Mouse (Mus musculus): ENCODE measurements around the gene Ppp1ca.
A peak's percentile ranks its signal among the peaks of the same experiment; 100 is the strongest.

Ppp1ca gene

DNA sequence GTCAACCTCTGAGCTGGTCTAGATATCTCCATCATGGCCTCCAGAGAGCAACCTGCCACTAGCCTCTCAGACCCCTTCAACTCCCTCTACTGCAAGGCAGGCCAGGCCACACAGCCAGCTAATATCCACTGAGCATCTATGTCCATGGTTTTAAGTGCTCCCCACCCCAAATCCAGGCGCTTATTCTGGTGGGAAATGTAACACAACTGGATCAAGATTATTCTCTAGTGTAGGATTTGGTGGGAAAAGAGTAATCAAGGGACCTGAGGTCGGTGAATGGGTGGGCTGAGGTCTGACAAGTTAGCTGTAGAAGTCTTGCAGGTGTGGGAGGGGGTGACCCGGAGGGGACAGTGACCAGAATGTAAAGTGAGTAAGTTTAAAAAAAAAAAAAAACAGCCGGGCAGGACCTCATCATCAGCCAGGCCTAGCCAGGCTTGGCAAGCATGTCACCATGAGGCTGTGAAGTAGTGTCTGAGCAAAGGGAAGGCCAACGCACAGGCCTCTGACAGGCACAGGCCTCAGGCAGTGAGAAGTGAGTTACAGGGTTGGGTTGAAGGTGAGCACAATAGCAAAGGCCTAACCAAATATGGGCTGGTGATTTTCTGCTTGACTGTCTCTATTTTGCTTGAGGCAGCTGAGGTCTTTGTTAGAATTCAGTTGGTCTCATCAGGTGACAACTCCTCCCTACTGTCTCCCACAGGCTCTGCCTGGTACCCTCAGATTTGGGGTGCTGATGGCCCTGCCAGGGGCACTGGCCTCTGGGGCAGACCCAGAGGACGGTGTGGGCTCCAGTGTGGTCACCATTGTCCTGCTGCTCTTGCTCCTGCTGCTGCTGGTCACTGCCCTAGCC, 36.4 kb upstream of the Ppp1ca start:
- DNase-seq, result no peak

DNA sequence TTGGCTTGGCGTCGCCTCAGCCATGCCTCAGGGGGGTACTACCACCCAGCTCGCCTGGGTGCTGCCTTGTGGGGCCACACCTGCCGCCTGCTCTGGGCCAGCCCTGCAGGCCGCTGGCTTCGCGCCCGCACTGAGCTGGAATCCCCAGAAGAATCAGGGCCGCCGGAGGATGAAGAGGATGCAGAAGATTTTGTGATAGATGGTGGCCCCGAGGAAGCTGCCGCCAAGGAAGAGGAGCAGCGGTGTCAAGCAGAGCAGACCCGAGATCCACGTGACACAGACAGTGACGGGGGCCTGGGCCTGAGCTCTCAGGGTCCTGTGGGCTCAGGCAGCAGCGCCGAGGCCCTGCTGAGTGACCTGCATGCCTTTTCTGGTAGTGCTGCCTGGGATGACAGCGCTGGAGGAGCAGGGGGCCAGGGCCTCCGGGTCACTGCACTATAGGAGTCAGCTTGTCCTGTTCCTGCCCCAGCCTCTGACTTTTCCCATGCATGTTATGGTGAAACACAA, 35.7 kb upstream of the Ppp1ca start:
- no peak for DNase-seq

DNA sequence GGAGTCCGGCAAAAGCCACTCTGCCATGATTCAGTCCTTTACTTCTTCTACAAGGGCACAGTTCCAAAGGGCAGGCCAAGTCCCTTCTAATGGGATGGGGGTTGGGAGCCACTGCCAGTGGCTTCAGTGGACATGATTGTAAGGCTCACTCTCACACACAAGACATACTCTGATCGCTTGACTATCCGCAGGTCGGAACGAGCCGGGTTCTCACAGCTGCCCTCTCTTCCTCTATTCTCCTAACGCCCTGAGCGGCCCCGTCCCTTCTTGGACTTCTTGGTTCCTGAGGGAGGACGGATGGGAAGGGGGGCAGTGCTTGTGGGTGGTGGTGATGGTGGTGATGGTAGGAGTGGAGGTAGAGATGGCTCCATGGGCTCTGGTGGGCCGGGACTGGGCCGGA, 35.1 kb upstream of the Ppp1ca start:
- DNase-seq, result no peak

DNA sequence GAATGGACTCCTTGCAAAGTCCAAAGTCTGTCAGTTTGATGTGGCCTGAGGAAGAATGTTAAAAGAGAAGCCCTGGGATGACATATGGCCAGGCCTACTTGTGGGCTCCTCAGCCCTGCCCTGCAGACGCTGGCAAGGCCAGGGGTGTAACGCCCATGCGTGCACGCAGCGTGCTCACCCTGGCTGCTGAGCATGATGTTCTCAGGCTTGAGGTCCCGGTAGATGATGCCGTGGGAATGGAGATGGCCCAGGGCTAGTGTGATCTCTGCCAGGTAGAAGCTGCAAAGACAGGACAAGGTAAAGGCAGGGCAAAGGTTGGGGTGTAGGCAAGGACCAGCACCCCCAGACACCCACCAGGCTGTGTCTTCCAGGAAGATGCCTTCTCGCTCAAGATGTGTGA, 32.8 kb upstream of the Ppp1ca start:
- DNase-seq, result no peak

DNA sequence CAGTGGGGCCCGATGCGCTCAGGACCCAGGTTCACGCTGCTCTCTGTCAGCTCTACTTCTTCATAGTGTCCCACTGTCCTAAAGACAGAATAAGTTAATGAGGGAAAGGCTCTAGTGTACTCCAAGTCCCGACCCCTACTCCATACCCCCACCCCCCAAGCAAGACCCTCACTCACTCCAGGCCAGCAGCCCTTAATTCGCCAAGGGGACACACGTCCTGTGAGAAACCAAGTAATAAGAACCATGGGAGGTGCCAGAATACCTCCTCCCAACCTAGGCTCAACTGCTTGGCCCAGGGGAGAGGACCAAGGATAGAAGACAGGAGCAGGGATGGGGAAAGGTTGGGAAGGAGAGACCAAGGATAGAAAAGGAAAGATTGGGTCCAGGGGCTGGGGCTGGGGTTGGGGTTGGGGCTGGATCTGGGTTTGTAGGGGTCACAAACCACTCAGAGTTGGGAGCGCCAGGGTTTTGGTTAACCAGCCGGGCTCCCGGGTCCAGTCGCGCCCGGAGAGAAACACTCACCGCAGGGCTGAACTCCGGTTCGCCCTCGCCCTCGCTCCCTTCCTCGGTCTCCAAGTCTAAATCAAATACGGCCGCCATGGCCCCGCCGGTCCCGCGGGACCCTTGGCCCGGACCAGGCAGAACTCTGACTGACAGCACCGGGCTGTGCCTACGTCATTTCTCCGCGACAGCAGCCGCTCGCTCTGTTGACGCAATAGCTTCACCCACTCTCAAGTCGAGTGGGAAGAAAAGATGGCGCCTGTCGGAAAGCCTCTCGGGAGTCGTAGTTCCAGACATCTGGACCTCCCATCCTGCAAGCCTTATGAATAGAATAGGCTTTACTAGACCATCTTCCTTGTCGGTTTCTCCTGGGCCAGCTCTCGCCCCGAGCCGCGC, 29.0 kb upstream of the Ppp1ca start, which contains the start of gene Rps6kb2:
Rps6kb2 (minus strand) TSS at position 709 of the 897 bp plus-strand sequence.
- peak; percentile 98 for DNase-seq

DNA sequence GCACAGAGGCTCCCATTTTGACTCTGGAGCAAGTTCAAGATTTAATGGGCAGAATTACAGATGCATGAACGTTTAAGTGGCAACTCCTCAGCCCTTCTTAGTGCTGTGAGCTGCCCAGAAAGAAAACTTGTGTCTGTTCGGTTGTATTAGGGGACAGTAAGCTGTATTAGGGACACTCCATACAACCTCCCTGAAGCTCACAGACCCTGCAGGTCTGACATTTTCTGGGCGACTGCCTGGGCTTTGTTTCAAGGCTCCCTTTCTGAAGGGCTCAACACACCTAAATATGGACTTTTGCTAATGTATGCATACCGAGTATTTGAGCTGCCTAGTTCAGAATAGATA, 28.4 kb upstream of the Ppp1ca start:
- no peak for DNase-seq

DNA sequence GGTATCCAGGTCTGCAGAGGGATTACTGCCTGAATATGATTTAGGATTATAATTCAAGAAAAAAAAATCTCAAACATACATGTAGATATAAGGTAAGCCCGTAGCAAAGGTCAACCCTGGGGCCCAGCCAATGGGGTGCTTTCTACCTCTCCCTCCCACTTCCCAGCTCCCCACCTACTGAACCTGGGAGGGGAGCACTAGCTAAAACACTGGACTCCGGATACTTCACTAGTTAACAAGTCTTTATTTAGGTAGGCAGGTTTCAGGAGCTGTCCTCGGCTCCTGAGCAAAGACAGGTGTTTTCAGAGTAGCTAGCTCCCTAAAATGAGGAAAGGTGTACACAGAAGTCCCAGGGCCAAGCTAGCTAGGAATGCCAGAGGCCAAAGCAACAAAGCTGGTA, 27.8 kb upstream of the Ppp1ca start:
- DNase-seq, result no peak

DNA sequence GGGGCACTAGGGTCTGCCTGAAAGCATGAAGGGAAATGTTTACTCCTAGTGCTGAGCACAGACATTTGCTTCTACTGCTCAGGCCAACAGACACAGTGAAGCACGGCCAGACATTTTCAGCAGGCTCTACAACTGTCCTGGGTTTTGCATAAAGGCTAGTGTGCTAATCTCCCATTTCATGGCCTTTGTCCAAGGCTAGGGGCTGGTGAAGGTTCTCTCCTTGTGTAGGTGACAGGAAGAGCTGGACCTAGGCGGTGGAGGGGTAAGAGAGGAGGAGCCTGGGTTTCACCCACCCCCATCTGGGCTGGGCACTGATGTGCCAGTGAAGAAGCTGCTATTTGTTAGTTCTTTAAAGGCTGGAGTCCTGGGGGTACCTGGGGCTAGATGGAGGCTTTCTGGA, 27.1 kb upstream of the Ppp1ca start:
- no peak for DNase-seq

DNA sequence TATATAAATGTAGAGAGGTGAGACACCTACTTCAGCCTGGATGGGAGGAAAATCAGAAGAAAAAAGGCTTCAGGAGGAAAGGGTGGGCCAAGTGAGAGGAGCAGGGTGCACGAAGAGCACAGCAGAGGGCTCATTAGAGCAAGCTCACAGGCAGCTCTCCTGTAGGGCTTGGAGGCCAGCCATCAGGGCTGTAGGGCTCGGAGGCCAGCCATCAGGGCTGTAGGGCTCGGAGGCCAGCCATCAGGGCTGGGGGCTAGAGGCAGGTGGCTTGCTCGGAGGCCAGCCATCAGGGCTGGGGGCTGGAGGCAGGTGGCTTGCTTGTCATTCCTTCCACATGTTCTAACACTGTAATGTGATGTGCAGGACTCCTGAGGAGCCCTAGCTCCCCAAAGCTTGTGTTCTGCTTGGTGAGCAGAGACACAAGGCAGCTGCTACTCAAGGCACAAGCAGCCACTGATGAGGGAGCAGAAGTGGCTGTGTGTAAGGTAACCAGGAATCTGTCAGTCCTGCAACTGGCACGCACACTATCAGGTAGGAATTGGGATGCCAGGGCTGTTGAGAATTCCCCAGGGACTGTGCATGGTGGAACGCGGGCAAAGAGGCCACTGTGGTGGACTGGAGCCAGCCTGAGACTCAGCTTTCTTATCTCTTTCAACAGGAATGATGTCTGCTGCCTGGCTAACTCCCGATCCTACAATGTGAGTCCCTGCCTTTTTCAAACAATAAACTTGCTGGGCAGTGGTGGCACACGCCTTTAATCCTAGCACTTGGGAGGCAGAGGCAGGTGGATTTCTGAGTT, 25.0 kb upstream of the Ppp1ca start:
- DNase-seq, result no peak

DNA sequence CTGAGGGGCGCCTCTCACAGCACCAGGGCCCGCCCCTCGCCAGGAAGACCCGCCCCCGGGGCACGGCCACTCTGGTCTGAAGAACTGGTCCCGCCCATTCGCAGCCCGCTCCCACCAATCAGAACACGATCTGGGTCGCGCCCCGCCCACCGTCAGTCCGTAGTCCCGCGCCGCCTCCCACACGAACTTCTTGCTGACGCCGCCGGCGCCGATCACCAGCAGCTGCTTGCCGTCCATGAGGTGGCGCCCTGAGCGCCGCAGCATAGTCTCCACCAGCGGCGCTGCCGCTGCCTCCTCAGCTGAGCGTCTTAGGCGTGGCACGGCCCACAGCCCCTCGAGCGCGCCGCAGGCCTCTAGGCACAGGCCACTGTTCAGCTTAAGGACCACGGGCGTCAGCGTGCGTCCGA, 22.5 kb upstream of the Ppp1ca start:
- DNase-seq, result peak; percentile 100

DNA sequence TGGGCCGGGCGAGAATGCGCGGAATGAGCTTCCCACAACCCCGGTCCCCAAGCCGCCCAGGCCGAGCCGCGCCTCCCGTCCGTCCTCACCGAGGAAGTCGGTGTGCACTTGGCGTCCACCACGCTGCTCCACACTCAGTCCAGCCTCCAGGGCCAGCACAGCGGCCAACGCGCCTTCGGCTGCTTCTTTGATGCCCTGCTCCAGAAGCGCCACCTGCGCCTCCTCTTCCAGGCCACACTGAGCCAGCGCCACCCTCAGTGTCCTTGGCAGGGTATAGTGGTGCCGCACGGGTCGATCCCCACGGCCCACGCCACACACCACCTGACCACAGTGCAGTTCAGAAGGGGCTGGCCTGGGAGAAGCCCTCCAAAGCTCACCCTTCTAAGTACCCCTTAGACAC, 22.1 kb upstream of the Ppp1ca start:
- DNase-seq, result no peak

DNA sequence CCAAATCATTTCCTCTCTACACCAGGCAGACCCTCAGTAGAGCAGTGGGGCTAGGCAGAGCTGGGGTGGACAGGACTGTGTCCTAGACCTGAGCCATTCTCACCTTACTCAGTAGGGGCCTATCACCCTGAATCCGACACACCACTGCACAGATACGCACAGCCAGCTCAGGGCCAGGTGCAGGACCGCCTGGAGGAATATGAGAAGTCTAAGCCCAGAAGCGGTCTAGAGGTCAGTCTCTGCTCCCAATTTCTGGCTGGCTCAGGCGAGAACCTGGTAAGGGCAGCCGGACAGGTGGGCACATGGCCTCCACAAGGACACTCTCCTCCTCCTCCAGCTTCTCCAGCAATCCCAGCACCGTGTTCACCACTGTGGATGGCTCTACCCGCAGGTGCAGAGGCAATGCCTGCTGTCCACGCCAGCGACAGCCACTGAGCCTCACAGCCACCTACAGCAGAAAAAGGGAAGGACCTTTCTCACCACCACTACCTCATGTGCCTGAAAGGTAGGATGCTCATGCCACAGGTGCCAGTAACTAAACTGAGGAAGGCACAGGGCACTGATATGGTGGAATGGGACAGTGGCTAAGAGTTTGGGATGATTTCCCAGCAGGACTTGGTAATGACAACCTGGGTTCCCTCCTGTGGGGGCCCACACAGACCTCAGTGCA, 21.0 kb upstream of the Ppp1ca start:
- DNase-seq, result no peak

DNA sequence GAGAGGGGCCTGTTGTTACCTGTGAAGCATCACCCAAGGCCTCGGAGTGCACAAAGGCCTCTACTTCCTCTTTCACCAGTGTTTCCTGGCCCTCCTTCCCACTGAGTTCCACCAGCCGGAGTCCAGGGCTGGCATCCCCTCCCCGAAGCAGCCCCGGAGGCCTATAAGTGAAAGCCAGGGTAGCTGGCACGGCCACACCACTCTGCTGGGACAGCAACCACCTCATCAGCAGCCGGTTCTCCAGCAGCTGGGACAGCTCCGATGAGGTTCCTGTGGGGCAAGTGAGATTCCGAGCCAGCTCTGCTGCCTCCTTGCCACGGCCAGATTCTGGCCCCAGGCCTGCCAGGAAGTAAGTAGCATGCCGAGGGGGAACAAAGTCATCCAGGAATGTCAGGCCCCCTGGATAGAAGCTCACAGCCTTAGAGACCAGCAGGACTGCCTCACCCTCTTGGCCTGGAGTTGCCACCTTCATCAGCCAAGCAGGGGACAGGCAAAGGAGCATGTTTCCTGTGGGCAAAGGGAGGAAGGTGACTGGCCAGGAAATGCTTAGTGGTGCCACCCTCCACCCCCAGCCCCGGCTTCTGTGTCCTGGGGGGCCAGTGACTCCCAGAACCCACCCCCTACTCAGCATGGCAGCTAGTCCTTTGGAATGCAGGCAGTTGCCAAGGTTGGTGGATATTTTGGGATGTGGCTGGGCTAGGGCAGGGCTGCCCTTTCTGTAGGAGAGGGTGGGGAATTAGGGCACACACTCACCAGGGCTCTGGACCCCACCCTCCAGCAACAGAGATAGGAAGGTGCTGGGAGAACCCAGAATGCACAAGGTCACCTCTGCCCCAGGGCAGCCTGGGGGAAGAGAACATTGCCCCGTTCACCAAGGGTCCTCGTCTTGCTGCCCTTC, 20.2 kb upstream of the Ppp1ca start:
- DNase-seq, result no peak

DNA sequence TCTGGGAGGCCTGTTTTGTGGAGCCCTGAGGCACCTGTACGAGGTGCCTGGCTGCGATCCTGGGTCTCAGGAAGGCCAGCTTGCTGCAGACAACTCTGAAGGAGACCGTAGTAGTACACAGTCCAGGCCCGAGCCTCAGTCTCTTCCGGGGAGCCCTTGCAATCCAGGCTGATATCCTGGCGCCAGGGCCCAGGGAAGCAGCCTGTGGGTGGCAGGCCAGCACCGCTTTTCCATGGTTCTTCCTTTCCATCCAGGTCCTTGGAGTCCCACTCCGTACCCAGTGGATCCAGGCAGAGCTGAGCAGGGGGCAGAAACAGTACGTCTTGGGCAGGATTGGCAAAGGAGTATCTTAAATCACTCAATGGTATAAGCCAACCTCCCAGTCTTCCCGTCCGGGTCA, 18.9 kb upstream of the Ppp1ca start:
- no peak for DNase-seq

DNA sequence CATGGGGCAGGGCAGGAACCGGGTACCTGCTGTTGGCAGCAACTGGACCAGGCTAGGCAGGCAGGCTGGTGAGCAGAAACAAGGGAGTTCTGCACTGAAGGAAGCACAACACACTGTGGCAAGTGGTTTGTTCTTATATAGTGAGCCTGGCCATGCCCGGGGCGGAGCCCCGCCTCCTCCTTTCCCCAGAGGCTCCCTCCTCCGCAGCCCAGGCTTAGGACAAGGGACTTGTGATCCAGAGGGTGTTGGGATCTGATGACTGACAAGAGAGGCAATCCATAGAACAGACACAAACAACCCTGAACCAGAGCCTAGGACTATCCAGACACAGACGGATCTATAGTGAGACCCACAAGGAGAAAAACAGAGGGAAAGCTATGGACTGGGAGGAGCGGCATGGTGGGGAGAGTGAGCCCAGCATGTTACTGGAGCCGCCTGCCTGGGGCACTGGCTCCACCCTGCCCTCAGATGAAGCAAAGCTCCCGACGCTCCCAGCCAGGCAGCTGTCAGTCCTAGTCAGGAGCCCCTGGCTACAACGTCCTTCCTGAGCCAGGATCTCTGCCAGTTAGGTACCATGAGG, 16.4 kb upstream of the Ppp1ca start, which contains the start of gene Carns1:
Carns1 (minus strand) TSS at position 112 of the 580 bp plus-strand sequence.
- no peak for DNase-seq

DNA sequence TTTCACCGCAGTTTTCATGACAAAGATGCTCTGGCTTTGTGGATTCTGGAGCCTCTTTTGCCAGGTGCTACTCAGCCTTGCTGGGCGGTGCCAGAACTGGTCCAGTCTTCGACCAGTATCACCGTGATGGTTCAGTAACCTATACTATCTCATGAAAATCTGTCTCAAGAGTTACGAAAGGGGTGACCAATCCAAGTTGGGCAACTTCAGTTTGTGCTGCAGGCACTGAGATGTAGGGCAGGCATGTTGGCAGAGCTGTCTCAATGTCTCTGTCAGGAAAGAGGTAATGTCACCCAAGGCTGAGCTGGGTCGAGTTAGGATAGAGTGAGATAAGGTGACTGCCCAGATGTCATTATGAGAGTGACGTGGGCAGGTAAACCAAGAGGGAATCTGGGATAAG, 11.5 kb upstream of the Ppp1ca start:
- DNase-seq, result no peak

DNA sequence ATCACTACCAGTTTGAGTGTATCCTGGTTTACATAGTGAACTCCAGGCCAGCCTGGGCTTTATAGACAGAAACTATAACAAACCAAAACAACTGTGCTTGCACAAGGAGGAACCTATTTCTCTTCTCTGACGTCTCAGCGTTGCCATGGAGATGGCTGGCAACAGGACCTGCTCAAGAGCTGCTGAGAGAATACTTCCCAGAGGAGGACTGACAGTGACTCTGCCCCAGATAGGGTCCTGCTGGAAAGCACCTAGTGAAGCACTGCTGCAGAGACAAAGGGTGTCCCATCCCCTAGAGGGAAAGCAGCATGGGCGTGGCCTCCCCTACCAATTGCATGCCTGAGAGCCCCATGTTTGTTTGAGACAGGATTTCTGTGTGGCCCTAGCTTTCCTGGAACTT, 10.0 kb upstream of the Ppp1ca start:
- DNase-seq, result peak; percentile 54

DNA sequence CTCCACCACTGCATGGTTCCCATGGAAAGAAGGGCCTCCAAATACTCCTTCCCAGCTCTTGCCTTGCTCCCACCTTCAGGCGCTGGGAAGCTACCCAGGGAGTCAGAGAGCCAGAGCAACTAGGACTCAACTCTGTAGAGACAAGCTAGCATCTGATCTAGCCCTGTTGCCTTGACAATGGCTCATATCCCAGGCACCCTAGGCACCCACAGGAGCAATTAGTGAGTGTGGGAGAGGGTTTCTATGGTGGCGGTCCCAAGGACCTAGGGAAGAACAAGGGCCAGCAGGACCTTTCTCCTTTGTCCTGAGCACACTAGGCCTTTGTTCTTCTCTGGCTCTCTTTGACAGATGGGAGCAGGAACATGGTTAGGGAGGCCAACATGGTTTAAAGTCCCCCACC, 8.2 kb upstream of the Ppp1ca start:
- DNase-seq, result no peak

DNA sequence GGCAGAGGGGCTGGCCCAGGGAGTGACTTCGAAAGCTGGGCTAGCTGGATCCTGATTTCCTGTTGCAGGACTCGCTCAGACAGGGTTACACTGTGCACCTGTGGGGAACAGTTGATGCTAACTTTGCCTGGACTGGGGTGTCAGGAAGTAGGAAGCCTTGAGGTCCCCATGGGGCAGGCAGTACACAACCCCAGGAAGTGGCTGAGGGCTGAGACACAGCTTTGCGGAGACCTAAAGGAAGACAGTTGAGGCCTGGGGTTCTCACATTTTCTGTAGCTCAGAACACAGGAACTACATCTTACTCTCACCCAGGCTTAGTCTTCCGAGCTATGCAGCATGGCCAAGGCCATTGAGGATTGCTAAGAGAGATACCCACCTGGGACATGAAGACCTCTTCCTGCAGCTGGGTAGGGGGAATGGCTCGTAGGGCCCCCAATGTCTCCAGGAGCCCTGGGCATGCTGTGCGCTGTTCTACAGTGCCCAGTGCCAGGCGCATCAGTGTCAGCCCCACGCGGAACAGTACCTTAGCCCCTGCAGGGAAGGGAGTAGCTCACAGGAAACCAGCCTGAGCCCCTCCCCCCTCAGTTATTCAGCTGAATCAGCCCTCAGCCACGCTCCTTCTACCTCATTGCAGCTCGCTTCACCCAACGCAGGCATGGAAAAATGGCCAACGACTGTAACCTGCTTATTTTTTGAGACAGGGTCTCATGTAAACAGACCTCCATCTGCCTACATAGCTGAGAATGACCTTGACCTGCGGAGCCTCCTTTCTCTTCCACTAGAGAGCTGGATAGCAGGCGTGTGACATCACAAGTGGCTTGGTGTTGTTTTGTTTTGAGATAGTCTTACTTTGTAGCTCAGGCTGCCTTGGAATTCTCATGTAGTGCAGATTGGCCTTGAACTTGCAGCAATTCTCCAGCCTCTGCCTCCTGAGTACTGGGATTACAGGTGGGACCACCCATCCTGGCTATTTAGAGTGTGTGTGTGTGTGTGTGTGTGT, 6.6 kb upstream of the Ppp1ca start:
- no peak for DNase-seq

DNA sequence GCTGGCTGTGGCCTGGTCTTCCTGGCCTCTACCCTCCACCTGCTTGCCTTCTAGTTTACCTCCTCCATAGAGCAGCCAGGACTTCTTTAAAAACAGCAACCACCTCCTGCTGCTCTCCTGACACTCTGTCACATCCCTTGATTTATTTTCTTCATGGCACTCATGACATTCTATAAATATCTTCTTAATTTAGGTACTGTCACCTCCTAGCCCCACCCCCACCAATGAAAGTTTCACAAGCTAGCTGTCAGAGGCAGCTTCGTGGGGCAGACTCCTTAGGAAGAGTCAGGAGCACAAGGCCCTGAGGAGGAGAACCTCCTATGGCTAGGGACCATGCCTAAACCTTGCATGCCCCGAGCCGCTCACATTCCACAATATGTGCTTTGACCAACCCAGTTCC, 4.6 kb upstream of the Ppp1ca start:
- no peak for DNase-seq
